Comparison of ENCODE assay signal across 11 mouse cellular contexts in genomic region chr1:177195224-177195623, GRCm38 (mm10).
A peak's percentile ranks its signal among the peaks of the same experiment; 100 is the strongest.
DNase-seq lines count a peak whose midpoint lies in the region; ATAC-seq and TF ChIP-seq lines count a peak whose summit lies in the region.
"Had no signal": no experiment of that assay in that cellular context is flagged by ENCODE, and none has a peak within 500 bp of the region (broad histone marks: within the 10 kb centered on the region; RNA-seq: fewer than 3 reads in every experiment).

No protein-coding gene starts in this region.

- H3K4me3 ChIP-seq in heart, adult 2 months: no peak overlapping the region
- H3K4me3 ChIP-seq in midbrain, postnatal 0 days (ENCODE audit: low read depth, low read length): no peak overlapping the region
- H3K4me3 ChIP-seq in midbrain, embryonic 15.5 days: no peak overlapping the region
- H3K4me3 ChIP-seq: erythroblast, embryonic 14.5 days; megakaryocyte, embryonic 14.5 days had no signal

- no peak overlapping the region for H3K27ac ChIP-seq in heart, adult 2 months
- no peak overlapping the region for H3K27ac ChIP-seq in midbrain, postnatal 0 days (ENCODE audit: low read depth, low read length)
- no peak overlapping the region for H3K27ac ChIP-seq in midbrain, embryonic 15.5 days

- H3K4me2 ChIP-seq in midbrain, postnatal 0 days (ENCODE audit: low read depth, low read length, poor library complexity, severe bottlenecking): no peak overlapping the region
- no peak overlapping the region for H3K4me2 ChIP-seq in midbrain, embryonic 15.5 days

- no peak for TF ChIP-seq POLR2A in heart, adult 2 months (IDR thresholded peaks at IDR 0.05; ENCODE audit: insufficient read depth, low read depth, low read length)

- no peak overlapping the region for H3K9ac ChIP-seq in heart, adult 2 months (ENCODE audit: low read depth, low read length)
- H3K9ac ChIP-seq in midbrain, postnatal 0 days (replicated peaks; ENCODE audit: low read length, poor library complexity, severe bottlenecking): no peak overlapping the region
- no peak overlapping the region for H3K9ac ChIP-seq in midbrain, embryonic 15.5 days

- H3K4me1 ChIP-seq in heart, adult 2 months (ENCODE audit: control insufficient read depth, insufficient read depth, low read length): no peaks in the 10 kb centered on the region; the same call in 1 of the 2 replicates
- H3K4me1 ChIP-seq in midbrain, postnatal 0 days (ENCODE audit: insufficient read depth, low read length): no peaks in the 10 kb centered on the region
- H3K4me1 ChIP-seq in midbrain, embryonic 15.5 days: no peaks in the 10 kb centered on the region

- TF ChIP-seq CTCF in heart, adult 2 months (IDR thresholded peaks at IDR 0.05): peak; percentile 67
- peak; percentile 69 for TF ChIP-seq CTCF in midbrain, postnatal 0 days (IDR thresholded peaks at IDR 0.05)

- no peaks in the 10 kb centered on the region for H3K79me2 ChIP-seq in heart, adult 2 months (replicated peaks; ENCODE audit: control insufficient read depth, insufficient read depth, low read length)

- no peaks in the 10 kb centered on the region for H3K27me3 ChIP-seq in heart, adult 2 months (ENCODE audit: control insufficient read depth, insufficient read depth, low read length)
- H3K27me3 ChIP-seq in midbrain, postnatal 0 days (ENCODE audit: insufficient read depth, low read length): no peaks in the 10 kb centered on the region
- H3K27me3 ChIP-seq in midbrain, embryonic 15.5 days (replicated peaks): no peaks in the 10 kb centered on the region
- H3K27me3 ChIP-seq in splenic B cell, adult 2 months (ENCODE audit: control insufficient read depth, insufficient read depth, low read length, poor library complexity, severe bottlenecking): no peaks in the 10 kb centered on the region
- H3K27me3 ChIP-seq: megakaryocyte, embryonic 14.5 days had no signal

- TF ChIP-seq EP300 in heart, adult 2 months (IDR thresholded peaks at IDR 0.05; ENCODE audit: insufficient read depth, low read depth, low read length): no peak

- no peaks in the 10 kb centered on the region for H3K9me3 ChIP-seq in midbrain, postnatal 0 days (ENCODE audit: low read length)
- no peaks in the 10 kb centered on the region for H3K9me3 ChIP-seq in midbrain, embryonic 15.5 days
- H3K9me3 ChIP-seq: megakaryocyte, embryonic 14.5 days had no signal

- H3K36me3 ChIP-seq in heart, adult 2 months (ENCODE audit: control insufficient read depth, insufficient read depth, low read length): no peaks in the 10 kb centered on the region
- H3K36me3 ChIP-seq in midbrain, postnatal 0 days (ENCODE audit: insufficient read depth, low read length): no peaks in the 10 kb centered on the region
- H3K36me3 ChIP-seq in midbrain, embryonic 15.5 days (replicated peaks): no peaks in the 10 kb centered on the region
- H3K36me3 ChIP-seq in splenic B cell, adult 2 months (ENCODE audit: control insufficient read depth, insufficient read depth, low read length, poor library complexity, severe bottlenecking): no peaks in the 10 kb centered on the region

- intact Hi-C loops in heart, adult 2 months (cut with DNase I): no loop called here

- no peak for DNase-seq in heart, adult 2 months
- DNase-seq in heart, adult 11 months: no peak
- peak; percentile 60 for DNase-seq in midbrain, postnatal 0 days (ENCODE audit: low spot score)
- DNase-seq in brain, adult 2 months (ENCODE audit: low read depth, low spot score): peak; percentile 74
- peak; percentile 49 for DNase-seq in splenic B cell, adult 2 months (ENCODE audit: low read depth, low spot score)
- no peak for DNase-seq in layer of hippocampus, postnatal 10 days (ENCODE audit: low spot score in 2 of 2)
- DNase-seq: gastrocnemius, postnatal 14 days; kidney, adult 18-20 months had no signal

- no peak for ATAC-seq in midbrain, postnatal 0 days (ENCODE audit: low FRiP score)
- ATAC-seq in midbrain, embryonic 15.5 days (replicated peaks): no peak

Comparison
In these comparisons a context has a peak if more than half of its experiments do, and no peak if none do; other contexts are left out.
1. DNase-seq: peak in midbrain, postnatal 0 days (single experiment), brain, adult 2 months (single experiment) and splenic B cell, adult 2 months (single experiment); none in heart, adult 2 months (0 of 2), heart, adult 11 months (single experiment) and layer of hippocampus, postnatal 10 days (0 of 2).